Mouse (Mus musculus): ENCODE measurements at regions not wholly inside any gene's neighbourhood (a gene's known extent, or its start where the extent isn't known, plus 50 kb on each side); places are given as distances from the start of the nearest gene placed in this dataset.
A peak's percentile ranks its signal among the peaks of the same experiment; 100 is the strongest.

DNA sequence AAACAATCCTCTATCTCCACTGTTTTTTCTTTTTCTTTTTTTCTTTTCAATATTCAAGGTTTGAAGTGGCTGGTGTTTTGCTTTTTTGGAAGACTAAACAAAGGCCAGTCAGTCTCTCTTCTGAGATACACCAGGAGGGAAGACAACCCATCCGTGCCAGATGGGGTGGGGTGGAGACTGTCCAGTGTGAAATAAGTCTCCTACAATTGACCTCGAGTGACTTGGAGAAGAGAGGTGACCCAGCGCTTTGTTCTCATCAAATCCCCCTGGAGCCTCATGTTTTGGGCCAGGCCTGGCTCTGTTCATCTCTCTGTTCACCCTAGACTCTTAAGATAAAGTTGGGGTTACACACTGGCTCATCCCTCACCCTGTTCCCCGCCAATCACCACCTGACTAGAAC is 169.2 kb upstream of the Tbca start:
- no peak for DNase-seq

DNA sequence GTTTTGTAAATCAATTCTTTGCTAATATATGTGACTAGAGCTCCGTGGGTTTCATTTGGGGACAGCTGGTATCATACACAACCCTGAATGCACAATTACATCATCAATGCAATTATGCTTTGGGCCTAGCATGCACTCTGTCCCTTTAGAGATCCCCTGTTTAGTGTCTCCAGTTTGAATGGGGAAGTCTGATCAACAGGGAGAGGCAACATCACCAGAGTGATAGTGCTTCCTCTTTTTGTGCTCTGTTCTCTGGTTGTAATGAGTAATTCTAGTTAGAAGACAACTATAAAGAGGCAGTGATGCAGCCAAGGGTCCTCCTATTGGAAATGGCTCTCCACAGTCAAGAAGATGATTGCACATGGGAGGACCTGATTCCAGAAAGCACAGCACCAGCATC is 158.7 kb upstream of the Tbca start:
- no peak for DNase-seq

DNA sequence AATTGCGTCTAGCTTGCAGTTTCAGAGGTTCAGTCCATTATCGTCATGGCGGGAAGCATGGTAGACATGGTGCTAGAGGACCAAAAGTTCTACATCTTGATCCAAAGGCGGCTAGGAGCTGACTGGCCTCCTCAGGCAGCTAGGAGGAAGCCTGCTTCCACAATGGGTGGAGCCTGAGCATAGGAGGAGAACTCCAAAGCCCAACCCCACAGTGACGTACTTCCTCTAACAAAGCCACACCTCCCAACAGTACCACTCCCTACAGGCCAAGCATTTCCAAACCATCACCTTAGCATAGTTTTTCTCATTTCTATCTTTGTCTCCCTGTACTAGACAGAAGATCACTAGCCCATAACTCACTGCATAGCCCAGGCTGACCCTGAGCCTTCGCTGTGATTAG is 158.0 kb upstream of the Tbca start:
- DNase-seq: no peak

DNA sequence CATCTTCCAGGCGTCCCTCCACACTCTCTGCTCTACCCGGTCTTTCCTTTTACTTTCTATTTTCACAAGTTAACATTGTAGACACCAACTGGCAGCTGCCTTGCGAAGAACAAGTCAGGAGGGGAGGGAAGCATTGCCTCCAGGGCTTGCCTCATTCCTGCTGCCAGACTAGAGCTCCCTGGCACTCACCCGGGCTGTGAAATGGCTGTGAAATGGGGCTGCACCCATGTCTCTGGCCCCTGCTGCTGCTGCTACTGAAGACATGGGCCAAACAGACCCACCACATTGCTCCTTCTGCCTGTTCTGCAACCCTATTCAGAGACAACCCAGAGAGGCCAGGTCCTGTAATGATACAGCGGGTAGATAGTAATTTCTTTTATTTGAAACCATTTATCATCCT is 156.0 kb upstream of the Tbca start:
- DNase-seq: no peak

DNA sequence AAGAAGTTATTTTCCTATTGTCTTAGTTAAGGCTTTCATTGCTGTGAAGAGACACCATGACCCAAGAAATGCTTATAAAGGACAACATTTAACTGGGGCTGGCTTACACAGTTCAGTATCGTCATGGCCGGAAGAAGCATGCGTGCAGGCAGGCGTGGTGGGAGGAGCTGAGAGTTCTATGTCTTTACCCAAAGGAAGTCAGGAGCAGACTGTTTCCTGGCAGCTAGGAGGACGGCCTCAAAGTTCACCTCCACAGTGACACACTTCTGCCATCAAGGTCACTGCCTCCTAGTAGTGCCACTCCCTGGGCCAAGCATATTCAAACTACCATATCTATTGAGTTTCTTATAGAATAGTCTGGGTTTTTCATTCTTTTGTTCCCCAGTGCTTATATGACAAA is 148.4 kb upstream of the Tbca start:
- no peak for DNase-seq

DNA sequence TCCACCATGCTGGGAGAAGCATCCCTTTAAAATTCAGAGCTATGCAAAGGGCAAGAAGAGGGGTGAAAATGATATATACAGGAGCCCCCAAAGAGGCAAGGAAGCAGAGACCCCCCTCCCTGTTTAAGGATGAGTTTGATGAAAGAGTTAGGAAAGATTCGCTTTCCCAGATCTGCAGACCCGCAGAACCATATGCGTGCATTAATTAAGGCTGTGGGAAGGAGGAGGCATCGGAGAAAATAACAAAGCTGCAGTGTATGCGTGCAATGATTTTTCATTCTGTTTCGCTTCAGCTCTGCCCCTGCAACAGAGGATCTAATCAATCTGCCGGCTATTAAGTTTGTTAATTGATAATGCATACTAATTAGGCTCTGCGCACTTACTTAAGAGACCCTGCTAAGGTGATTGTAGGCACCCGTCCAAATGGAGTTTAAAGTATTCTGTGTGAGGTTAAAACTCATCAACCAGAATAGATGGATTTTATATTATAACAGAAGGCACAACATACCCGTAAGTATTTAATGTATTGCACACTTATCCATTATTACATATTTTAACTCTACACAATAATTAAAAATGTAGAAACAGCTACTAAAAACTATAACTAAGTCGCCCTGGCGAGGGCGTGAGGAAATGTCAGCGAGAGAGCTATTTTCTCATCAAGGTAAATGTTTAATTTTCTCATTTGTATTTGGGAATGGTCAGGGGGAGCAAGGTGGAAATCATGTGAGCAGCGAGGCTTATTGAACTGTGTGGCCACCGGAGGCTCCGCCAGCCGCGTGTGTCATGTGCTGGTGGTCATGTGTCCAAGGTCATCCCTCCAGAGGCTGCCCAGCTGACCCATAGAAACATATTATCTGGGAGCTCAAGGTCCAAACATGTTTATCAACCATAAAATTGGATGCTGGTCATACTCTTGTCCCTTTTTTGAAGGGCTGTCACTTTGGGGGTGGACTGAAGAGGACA is 143.2 kb upstream of the Tbca start:
- DNase-seq: peak; percentile 62

DNA sequence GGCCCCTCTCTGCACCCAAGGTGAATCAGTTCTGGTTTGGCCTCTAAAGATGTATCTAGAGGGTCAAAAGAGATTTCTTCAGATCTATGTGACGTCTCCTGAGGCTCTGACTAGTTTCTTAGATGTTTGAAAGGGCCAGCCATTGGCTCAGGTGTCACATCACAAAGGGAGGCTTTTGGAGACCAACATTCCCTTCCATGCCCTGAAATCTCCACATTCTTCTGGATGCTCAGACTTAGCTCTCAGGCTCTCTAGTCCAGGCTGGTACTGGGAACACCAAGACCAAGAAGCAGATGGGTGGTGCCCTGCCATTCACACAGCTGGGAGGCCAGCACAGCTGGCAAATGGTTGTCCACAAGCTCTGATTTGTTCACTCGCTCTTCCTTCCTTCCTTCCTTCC is 142.4 kb upstream of the Tbca start:
- no peak for DNase-seq

DNA sequence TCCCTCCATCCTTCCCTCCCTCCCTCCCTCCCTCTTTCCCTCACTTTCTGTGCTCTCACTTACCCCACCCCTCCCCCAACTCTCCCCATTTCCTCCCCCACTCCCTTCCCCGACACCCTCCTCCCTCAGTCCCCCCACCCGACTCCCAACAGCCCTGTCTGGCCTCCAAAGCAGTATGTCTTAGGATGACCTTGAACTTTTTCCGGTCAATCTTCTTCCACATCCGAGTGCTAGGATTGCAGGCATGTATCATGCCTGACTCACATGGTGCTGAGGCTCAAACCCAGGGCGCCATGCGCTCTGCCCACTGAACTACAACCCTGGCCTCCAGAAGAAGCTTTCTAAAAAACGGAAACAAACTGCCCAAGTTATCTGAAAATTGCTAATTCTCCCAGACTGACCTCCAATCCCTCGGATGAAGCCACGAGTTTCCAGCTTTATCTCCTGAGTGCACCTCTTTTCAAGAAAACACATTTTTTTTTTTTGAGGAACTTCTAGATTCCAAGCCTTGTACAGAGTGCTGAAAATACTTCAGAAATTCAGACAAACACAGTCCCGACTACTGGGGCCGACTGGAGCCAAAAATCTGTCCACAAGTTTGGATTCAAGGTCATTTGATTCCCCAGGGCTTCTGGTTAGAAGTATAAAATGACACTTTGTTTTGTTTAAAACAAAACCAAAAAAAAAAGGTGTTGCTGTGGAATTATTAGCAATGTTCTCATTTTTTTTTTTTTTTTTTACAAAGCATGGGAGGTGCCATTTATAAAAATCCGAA is 141.7 kb upstream of the Tbca start:
- no peak for DNase-seq

DNA sequence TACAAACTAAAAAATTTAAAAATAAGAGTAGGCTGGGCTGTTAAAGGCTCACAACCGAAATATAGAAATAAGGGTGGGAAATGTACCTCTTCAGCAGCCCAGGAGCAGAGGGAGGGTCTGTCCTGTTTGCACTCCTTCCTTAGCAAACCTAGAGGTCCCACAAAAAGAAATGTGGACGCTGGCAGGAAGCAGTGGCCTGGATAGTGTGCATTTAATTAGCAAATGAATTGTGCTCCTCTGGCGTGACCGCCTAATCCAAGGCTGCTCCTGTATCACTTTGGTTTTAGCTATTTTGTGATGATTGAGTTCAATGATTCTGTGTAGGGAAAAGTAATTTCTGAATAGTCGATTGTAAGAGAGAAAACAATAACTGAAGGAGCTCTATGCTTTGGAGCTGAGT is 141.1 kb upstream of the Tbca start:
- DNase-seq: no peak

DNA sequence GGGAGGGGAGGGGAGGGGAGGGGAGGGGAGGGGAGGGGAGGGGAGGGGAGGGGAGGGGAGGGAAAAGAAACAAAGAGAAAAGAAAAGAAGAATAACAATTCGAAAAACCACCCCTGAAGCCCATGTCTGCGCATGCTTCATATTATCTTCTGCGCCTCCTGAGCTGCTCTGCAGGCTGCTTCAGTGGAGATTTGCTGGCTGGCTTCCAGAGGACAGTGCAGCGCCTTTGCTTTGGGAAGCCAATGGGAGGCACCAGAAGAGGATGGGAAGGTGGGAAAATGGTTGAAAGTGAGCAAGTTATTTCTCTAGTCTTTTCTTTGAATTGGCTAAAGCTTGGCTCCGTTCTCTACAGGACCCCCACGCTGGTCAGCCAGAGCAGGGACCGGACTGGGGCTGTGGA is 137.8 kb upstream of the Tbca start:
- no peak for DNase-seq

DNA sequence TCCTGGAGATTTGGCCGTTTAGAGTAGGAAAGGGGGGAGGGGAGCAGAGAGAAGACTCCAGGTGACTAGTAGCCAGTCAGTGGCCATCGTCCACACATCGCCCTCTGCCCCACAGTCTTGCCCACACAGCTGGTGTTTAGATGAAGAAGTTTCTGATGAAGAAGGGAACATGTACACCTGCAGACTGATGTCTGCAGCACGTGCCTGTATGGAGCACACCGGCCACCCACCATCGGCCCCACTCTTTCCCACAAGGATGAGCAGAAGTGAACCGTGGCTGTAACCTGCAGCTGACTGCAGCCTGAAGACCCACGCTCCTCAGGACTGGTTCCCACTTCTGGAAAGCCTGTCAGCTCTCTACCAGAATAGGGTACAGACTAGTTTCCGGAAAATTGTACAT is 121.1 kb upstream of the Tbca start:
- DNase-seq: no peak

DNA sequence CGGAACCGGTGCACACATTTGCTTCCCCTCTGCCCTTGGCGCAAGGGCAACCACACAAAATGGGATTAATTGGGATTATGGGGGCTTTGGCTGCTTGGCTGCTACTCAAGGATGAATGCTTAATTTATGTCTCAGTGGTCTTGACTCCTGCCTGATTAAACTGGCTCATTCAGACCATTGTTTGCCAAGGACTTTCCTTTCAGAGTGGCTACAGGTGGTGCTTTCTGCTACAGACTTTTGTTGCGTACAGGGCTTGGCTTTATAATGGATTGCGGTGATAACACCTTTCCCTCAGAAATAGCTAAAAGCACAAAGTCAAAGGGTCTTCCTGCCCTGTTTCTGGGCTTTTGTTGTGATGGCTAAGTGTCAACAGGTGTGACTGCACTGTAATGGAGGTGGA is 120.4 kb upstream of the Tbca start:
- no peak for DNase-seq

DNA sequence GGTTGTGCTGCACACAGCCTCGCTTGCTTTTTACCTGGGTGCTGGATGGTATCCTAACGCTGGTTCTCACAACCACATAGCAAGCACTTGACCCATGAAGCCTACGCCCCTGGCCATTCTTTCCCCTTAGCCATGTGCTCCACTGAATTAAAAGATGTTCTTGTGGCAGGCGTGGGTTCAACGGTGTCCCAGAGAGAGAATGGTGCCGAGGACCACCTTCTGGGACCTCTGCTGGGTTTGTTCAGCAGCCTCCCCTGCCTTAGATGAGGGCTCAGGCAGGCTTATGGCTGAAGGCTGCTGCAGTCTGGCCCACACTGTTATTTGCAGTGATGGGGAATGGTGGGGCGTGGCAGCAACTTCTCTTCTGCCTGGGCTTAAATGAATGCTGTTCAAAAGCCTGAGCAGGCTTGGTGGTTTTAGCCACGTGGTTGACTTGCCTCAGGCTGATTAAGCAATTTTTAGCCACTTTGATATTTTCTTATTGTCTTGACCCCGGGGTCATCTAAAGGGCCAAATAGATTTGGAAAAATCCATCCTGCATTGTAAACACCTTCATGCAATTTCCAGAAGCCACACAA is 119.5 kb upstream of the Tbca start:
- no peak for DNase-seq

DNA sequence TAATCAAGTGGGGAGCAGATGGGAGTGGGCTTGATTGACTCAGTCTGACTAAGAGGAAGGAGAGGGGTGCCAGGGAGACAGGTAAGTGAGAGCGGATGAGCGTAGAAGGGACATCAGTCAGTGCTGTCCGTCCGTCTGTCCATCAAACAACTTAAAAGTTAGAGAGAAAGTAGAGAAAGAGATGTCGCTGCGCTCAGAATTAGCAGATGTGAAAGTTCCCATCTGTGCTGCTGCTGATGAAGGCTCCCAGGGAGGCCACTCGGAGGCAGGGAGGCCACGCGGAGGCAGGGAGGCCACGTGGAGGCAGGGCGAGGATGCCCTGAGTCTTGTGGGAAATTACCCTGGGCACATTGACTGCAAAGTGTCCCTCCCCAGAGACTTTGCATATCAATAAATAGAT is 118.4 kb upstream of the Tbca start:
- DNase-seq: no peak

DNA sequence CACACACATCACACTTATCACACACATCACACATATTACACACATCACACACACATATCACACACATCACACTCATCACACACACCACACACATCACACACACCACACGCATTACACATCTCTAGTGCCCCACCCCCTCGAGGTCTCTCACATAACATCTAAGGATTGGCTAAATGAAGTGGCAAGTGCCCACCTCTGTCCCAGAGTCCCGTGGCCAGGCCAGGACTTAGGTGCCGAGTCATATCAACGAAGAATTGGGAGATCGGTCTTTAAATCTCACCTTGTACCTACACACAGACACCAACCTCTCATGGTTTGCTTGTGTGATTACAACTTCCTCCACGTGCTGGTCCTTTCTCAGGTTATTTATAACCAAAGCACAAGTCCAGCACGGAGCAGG is 117.7 kb upstream of the Tbca start:
- no peak for DNase-seq

DNA sequence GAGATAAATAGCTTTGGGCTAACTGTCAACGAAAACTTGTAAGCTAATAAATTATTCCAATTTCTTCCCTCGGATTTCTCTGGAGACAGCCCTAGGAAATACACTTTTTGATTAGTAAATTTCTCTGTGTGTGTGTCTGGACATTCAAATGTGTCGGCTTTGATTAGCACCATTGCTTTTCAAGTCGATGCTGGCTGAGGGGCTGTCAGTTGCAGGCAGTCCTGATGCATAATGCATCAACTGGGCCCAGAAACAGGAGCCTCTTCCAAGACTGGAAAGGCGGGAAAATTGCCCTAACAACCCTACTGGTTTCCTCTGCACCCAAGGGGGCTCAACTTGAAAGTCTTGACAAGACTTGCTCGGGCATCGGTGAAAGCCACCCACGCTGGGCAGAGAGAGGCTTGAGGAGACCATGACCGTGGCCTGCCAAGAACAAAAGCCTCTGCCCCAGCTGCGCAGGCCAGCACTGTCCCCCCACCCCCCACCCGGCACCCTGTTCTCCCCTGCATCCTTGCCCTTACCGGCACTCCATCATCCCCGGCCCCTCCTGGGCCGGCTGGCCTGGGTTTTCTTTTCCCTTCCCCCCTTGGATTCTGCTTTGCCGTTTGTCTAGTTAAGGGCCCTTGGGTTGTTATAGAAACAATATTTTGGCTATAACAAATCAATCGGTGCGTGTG is 108.1 kb upstream of the Tbca start:
- no peak for DNase-seq

DNA sequence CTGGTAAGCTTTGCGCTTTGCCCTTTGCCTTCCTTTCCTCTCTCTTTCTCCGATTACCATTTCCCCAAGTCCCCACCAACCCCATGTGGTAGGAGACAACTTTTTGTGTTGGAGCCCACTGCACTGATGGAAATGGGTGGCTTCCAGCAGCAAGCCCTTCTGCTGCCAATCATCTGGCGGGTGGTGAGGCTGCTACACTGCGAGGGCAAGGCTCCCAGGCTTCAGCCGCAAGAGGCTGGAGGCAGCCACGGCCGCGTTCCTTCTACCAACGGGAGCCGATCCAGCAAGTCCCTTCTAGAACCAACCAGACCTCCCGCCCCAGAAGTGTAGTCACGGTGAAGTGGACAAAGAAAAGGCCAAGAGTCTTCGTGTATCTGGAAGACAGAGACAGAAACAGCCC is 107.1 kb upstream of the Tbca start:
- no peak for DNase-seq

DNA sequence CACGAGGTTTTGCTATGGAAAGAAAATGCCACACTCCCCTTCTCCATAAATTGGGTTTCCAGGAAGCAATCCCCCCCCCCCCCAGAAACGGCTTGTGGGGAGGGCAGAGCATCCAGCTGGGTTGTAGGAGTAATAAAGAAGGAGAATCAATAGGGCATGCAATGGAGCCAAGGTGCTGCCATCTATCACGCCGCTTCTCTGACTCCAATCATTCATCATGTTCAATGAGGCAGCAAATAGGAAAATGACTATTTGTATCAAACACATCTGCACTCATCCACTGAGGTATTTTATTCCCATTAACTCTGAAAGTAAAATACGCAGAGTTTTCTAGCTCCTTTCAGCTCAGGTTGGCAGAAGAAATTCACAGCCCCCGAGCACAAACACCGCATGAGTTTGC is 103.5 kb upstream of the Tbca start:
- no peak for DNase-seq

DNA sequence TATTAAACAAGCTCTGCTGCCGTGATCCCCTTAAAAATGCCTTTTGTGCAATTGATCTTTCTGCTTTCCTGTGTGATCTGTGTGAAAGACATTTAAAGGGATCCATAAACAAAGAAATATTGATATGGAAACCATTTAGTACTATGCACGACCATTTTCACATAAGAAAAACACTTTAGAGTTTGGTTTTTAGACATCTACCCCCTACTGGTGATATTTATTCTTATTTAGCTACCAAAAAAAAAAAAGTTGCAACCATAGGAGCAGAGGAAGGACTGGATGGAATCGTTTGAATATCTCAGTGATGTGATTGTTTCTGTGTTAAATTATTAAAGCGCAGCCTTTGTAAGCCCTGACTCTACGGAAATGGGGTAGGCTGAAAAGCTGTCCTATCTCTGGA is 101.4 kb upstream of the Tbca start:
- DNase-seq: no peak

DNA sequence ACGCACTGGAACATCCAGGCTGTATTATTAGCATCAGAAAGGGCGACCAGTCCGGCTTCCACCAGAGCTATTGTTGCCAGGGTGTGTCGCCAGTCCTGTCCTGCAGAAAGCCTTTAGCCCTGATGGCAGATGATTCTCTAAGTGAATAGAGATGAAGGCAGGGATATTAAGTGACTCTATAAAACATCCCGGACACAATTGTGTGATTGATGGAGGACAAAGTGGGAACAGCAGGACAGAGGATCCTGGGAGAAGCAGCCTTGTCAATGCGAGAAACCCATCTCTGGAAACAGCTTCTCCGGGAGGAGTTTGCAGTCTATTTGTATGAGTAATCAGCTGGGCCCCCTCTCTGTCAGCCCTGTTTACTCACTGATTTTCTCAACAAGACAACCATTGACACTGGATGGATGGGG is 82.1 kb upstream of the Tbca start:
- DNase-seq: no peak

DNA sequence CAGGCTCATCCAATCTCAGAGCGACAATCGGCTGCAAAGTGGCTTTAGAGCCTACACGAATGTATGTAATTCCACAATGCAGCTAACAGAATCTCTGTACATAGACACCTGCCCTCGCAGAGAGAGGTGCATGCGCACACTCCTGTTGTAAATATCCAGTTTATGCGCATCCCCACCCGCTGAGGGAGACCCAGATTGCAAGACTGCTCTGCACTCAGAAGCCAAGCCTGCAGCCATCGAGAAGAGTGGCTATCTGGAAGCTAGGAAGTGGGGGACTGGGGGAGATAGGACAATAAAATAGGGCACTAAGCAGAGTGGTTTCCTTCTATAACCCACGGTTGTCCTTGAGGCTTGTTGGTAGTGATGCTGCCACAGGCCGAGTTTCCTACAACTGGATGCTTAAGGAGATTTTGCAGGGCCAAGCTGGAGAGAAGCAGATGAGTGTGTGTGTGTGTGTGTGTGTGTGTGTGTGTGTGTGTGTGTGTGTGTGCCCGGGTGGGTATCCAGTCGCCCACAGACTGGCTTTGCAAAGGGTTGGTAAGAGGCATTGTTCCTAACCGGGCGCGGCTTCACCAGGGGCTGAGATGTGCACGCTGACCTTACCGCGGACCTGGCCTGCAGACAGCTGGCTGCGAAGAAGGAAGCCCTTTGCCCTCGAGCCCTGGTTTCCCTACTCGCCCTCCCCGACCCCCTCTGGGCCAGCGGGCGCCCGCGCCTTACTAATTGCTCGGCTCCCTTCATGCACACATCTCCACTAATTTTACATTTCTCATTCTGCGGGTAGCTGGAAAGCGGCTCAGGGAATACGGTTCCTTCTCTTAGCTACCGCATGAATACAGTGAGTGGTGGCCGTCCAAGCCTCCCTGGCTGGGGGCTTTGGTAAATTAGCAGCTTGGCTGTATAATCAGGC is 81.1 kb upstream of the Tbca start:
- no peak for DNase-seq

DNA sequence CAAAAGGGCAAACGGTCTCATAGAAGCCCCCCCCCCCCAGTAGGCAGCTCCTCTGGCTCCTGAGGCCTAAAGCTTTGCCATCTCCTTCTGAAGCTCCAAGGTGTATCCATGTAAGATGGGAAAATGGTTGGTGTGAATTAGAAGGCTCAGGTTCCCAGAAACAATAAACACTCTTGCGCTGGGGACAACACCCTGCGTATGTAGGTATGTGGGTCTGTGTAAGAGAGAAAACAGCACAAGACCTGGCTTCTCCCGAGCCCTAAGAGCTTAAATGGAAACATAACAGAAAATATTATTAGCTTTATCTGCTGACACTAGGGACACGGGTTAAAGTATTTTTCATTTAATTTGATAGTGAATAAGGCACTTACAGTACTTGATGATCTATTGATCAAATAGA is 79.9 kb upstream of the Tbca start:
- no peak for DNase-seq

Data from kidney, postnatal 14 days (tissue).